Mouse (Mus musculus) adipocyte (in vitro differentiated cells): ENCODE measurements around the gene Cmpk2.
A peak's percentile ranks its signal among the peaks of the same experiment; 100 is the strongest.
"Not testable (repeated sequence)": the region's sequence is repeated elsewhere in the genome, so short reads cannot be mapped to it uniquely, and the experiment has no call there.

Experiments
- DNase-seq: peaks from one replicate; pipeline ENCODE4 v3.0.0-alpha.2; 2016; ENCODE audit warnings: low spot score

The Cmpk2 gene

DNA sequence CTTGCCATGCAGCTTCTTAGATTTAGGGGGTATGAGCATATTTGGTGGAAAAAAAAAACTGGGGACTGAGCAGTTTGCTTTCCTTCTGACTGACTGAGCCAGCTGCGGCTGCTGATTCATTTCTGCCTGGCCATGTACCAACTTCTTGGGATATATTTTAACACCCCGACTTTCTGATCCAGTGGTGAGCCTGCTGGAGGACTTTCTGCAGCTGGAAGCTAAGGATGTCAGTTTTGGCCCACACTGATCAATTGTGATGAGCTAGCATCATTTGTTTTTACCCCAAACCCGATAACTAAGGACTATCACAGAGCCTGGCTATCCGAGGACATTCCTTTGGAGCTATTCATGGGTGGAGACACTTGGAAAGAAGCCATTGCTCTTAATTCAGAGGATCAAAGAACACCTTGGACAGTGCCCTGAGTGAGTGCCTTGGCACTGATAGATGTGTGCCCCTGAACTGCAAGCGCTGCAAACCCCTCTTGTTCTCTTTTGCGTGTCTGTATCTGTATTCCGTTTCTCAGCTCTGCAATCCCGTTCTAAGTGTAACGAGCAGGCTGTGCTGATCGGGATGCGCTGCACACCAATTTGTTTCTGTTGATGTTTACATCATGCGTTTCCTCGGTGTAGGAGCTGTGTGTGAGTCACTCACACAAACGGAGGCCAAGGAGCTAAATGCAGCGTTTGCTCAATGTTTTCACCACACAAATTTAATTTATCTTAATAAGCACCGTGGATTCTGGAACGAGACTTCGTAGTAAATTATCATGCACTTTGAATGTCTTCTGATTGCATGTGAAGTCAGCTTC lies 9.4 kb downstream of the Cmpk2 start:
- DNase-seq, result no peak

DNA sequence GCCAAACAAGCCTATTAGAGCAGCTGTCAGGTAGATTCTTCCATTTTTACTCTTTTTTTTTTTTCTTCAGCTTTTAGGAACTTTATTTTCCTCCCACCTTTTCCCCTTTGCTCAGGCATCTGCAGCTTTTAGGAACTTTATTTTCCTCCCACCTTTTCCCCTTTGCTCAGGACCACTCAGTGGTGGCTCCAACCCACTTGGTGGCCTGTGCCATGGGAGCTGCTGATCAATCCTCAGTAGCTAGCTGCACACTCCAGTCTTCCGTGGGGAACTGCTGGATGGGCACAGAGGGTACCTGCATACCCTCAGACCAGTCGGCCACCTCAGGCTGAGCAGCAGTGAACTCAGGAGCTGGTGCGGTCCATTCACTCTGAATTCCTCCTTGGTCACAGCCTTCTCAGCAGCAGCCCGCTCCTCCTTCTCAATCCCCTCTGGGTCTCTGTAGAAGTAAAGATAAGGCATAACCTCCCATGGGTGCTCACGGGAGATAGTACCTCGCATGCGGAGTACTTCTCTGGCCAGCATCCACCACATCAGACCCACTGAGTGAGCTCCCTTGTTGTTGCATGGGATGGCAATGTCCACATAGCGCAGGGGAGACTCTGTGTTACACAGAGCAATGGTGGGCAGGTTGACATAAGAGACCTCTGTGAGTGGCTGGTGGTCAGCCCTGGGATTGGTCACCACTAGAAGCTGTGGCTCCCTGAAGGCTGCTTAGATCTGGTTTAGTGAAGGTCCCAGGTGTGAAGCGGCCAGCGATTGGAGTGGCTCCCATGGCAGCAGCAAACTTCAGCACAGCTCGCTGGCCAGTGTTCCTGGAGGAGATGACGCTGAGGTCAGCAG lies 17.0 kb downstream of the Cmpk2 start:
- DNase-seq, result not testable (repeated sequence)

DNA sequence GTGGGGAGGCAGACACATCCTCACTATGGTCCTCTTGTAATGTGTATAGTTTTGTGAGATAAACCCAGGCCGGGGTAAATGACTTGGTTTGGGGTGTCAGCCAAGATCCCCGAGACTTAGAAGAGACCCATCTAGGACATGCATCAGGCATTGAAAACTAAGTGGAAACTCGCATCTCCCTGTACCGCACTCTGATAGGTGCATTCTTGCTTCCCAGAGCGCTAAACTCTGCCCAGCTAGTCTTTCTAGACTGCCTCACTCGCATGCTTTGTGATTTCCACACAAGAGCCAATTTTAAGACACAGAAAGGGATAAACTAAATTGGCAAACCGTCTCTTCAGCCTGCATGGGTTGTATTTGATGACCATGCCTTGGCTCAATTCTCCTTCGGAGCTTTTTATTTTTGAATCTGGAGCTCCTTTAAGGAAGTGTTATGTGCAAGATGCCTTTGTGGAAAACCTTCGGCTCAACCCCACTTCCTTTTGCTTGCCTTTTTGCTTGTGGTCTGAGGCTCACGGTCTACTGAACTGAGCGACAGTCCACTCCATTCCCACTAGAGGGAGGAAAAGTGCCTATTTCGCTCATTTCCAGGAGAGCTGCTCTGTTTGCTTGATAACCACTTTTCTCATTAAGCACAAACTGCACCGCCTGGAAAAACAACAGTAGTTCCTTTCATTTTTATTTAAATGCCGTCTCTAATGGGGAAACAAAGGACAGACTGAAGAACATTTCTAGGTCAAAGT lies 19.0 kb downstream of the Cmpk2 start:
- peak; percentile 10 for DNase-seq

DNA sequence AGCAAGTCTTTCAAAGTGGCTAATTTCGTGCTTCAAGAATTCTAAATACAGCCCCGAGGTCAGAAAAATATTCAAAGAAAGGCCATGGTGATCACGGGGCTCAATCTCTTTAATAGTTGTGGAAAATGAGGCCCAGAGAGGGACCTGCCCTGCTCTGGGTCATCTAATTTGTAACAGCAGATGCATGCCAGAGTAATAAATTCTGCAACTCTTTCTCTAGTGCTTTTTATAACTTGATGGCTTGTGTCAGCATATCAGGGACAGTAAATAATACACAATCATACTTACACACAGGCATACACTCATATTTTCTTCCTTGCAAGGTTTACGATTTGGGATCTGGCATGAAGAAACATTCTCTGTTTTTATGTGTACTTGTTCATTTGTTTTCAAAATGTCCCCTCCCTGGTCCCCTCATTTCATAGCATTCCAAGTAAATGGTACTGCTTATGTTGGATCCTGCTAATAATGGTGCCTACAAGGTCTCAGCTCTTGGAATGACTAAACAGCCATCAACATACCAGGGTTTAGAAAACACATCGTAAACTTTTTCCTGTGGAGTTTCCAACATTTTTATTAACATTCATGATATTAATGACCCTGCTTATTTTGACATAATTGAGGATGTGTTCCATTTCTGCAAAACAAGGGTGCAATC lies 19.7 kb downstream of the Cmpk2 start:
- no peak for DNase-seq

DNA sequence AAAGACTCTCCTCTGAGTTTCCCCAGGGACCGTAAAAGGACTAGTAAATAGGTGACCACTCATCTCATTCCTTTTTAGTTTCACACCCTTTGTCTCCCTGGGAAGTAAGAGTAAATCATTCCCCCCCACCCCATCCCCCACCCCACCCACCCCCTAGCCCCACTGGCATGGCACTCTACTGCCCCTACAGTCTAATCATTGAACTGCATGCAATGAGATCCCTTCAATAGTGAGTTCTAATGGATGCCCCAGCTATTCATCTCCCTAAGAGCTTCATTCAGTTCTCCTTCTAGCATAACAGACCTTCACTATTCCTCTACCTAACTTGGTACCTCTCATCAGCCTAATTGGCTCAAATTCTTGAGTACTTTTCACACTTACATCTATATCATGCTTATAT lies 20.9 kb downstream of the Cmpk2 start:
- DNase-seq, result no peak

DNA sequence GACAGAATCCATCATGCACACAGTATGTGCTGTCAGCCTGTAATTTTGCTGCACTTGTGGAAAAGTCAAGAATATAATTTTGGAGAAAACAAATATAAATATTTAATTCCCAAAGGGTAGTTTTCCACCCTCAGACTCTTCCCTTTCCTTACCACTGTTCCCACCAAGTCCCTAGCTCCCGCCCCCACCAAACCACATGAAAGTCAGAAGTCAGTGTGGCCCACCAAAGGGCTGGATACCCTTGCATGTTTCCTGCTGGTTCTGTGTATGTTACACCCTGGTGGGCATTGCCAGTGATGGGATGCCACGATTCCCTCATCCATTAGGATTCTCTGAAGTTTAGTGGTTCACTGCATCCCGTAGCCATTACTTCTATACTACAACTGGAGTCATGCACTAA lies 32.0 kb downstream of the Cmpk2 start:
- no peak for DNase-seq

DNA sequence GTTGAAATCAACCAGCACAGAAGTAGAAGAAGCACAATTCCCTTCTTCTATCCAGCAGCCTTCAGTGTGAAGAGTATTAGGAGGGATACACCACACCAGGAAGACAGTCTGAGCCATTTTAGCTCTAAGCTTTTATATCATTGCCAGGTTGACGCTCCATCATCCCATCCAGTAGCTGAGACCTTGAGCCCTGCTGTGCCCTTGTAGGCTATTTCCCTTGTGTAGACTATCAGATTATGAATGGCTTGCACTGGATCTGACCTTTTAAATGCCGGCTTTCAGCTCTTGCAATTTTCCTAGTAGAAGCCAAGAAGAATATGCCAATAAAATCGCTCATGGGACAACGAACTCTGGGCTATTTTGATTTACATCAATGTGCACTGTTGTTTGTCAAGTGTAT lies 42.0 kb downstream of the Cmpk2 start:
- DNase-seq, result no peak

DNA sequence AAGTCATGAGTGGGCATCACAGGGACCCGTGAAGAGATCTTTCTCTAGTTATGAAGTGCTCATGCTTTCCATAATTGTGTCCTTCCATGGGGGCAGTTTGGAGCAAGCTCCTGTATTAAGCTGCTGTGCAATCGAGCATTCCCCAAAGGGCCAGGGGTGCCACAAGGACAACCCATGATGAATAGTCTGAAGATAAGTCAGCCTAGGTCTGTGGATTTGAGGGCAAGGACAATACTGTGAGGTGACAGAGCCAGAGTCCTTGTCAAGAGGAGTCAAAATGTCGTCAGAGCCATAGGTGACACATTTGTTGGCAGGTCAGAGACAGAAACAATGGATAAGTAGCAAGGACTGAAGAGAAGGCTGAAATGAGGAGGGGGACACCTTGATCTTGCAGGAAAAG lies 49.2 kb downstream of the Cmpk2 start:
- no peak for DNase-seq

DNA sequence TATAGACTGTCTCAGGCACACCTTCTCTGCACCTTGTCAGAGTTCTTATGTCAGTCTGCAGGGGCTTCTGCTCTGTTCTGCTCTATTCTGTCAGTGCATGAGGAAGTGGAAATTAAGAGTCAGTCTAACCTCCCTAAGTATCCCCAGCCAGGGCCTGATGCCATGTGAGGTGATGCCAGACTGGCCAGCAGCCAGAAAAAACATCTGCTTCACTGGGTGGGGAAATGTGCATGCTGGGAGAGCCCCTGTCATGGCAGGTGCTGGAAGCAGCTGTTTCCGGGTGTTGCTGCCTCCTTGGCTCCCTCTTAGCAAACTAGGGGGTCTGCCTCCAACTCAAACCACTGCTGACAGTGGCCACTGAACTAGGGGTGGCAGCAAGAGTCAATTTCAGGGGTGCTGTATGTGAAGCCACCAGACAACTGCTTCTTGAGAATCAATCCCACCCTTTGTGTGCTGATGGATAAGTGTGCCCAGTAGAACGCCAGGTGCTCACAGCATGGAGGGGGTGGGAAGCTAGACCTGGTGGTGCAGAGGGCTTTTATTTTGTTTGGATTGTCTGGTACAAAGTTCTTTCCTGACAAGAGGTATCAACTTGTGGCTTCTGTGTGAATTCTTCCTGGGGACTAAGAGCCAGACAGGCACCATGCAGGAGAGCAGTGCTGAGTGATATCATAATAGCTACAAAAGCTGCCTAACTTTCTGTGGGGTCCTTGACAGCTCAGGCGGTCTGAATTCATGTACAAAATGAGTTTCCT lies 56.1 kb downstream of the Cmpk2 start:
- DNase-seq, result no peak

DNA sequence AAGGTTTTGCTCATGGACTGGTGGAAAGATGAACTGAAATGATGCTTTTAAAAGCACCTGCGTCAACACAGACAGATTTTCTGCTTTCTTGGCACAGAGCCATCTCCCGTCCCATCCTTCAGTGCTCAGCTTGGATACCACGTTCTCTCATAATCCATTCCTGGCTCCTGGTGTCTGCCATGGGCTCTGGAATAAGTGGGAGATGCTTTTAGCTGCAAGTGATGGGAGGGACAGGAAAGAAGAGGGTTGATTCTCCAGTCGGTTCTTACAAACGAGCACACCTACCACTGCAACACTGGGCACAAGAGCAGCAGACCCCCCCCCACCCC lies 56.7 kb downstream of the Cmpk2 start:
- DNase-seq, result no peak
